Mouse (Mus musculus): ENCODE results near the gene Ano10.

DNA sequence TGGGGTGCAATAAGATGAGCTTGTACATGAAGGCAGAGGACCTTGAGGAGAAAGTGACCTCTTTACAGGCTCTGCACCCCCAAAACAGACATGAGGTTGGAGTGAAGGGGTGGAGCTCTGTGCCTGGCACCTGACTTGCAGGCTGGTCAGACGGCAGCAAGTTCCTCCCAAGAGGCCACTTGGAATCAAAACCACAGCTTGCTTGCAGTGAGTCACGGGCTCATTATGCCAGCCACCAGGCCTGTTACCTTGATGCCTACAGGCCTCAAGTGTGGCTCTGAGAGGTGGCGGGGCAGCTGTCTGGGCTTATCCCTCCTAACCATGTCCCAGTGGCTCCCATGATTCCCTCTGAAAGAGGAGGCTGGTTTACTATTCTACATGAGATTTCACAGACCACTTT is 114.1 kb downstream of the Ano10 start:
- TF ChIP-seq CTCF (IDR thresholded peaks at IDR 0.05; ENCODE audit: insufficient read depth, low read depth, low read length): no peak
- TF ChIP-seq POLR2A (IDR thresholded peaks at IDR 0.05; ENCODE audit: insufficient read depth, low read depth, low read length): no peak

All from olfactory bulb, adult 2 months (tissue).